Mouse (Mus musculus) Patski (cell line): ENCODE results near the gene Sema6c. TPM values are rescaled to one million over a fixed set of nuclear protein-coding genes. Genes with fewer than 3 reads are reported as not detected.
A peak's percentile ranks its signal among the peaks of the same experiment; 100 is the strongest.
"Not testable (repeated sequence)": the region's sequence is repeated elsewhere in the genome, so short reads cannot be mapped to it uniquely, and the experiment has no call there.

Experiments used
- ATAC-seq: fragments of 100-300 bp; one replicate; pipeline ENCODE4 v1.8.0; 2021
- CTCF ChIA-PET: fragments of 350-600 bp; sonication (Branson Sonifier 250); formaldehyde crosslinking; loops from one replicate; lab custom pipeline; 2022; ENCODE audit warnings: inconsistent platforms; lab: Charles Lee
- POLR2A ChIA-PET: fragments of 350-600 bp; sonication (Branson Sonifier 250); formaldehyde crosslinking; loops from one replicate; lab custom pipeline; 2022; ENCODE audit warnings: antibody characterized with exemption, inconsistent platforms; lab: Charles Lee
- DNase-seq: peaks from one replicate; pipeline ENCODE4 v3.0.0-alpha.2; 2011; ENCODE audit warnings: low read depth, low spot score
- H3K27me3 ChIP-seq: fragments of 371-371 bp; one replicate; pipeline ENCODE4 v1.5.1; 2021
- CTCF ChIP-seq: fragments of 100-300 bp; IDR thresholded peaks from one replicate; pipeline ENCODE4 v1.5.1; 2021
- in situ Hi-C: fragments of 300-500 bp; cut with MboI; formaldehyde crosslinking; loops from 3 replicates; pipeline ENCODE4 v1.11.1; 2018; ENCODE audit warnings: low pct_unique_long_range_greater_than_20kb, mixed read lengths
- polyA plus RNA-seq: library from polyadenylated mRNA; unstranded; gene quantifications from one replicate; pipeline ENCODE4 v1.2.3, GENCODE M21; 2021

Gene Sema6c
- polyA plus RNA-seq, 1 experiment from 2014 or later: 17.0 TPM

- DNase-seq: peak; percentile 74
- CTCF ChIA-PET: interaction anchor here (1.2 to 5.2 kb wide), 9 partner anchors 11 to 60 kb away, joined by 3 to 51 read pairs (median 8); partner anchors contain the start of genes Gabpb2, Sema6c and Tnfaip8l2
- no peak for TF ChIP-seq CTCF
- POLR2A ChIA-PET: interaction anchor here (1.3 to 1.9 kb wide), 3 partner anchors 29 to 40 kb away, joined by 3 to 5 read pairs (median 4); partner anchors contain the start of gene Sema6c
- in situ Hi-C loops: no loop called here
- ATAC-seq: peak; percentile 90
- H3K27me3 ChIP-seq: no peaks in the 10 kb centered on the region
These were observed 39.9 kb downstream of the Sema6c start for GRCm38 (mm10) chr3:95200132-95200531.

GRCm38 (mm10) chr3:95200562-95200961 is 40.3 kb downstream of the Sema6c start:
- DNase-seq (no peak), ATAC-seq (no peak)
- CTCF ChIA-PET: interaction anchor here (1.2 to 5.2 kb wide), 9 partner anchors 11 to 60 kb away, joined by 3 to 51 read pairs (median 8); partner anchors contain the start of genes Cdc42se1, Gabpb2, Sema6c and Tnfaip8l2
- no peak for TF ChIP-seq CTCF
- H3K27me3 ChIP-seq: no peaks in the 10 kb centered on the region
- in situ Hi-C loops: no loop called here
- POLR2A ChIA-PET: interaction anchor here (1.3 to 1.9 kb wide), 3 partner anchors 29 to 41 kb away, joined by 3 to 5 read pairs (median 4); partner anchors contain the start of gene Sema6c

DNA sequence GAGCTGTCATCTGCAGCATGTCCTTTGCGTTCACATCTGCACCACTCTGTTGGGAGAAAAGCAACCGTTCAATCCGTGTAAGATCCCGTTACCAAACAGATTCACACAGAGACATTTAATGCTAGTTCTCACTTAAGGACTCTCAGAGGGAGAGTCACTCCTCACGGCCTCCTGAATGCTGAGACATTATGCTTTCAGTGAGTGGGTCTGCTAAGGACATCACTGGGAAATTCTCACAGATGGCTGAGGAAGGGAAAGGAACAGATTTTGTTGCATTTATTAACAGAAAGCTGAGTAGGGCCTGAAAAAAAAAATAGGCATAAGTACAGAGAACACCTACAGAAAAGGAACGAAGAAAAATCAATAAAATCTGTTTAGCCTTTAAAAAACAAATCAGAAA is 43.6 kb downstream of the Sema6c start:
- in situ Hi-C loops: no loop called here
- ATAC-seq (no peak), DNase-seq (no peak)
- ChIA-PET CTCF (interaction anchor here (0.7 to 5.2 kb wide), 5 partner anchors 7 to 61 kb away, joined by 3 to 51 read pairs (median 4); partner anchors contain the start of gene Gabpb2), POLR2A (no interaction called here)
- no peak for TF ChIP-seq CTCF
- no peaks in the 10 kb centered on the region for H3K27me3 ChIP-seq

GRCm38 (mm10) chr3:95208286-95208685 is 48.0 kb downstream of the Sema6c start:
- TF ChIP-seq CTCF: no peak
- in situ Hi-C loops: no loop called here
- no peaks in the 10 kb centered on the region for H3K27me3 ChIP-seq
- ATAC-seq (no peak), DNase-seq (no peak)
- CTCF ChIA-PET: interaction anchor here (1.2 to 6.9 kb wide), 4 partner anchors 7 to 32 kb away, joined by 3 to 51 read pairs (median 8); no protein-coding TSS in a partner anchor
- POLR2A ChIA-PET: interaction anchor here (0.5 to 0.6 kb wide), 2 partner anchors 91 to 392 kb away, joined by 3 read pairs; no protein-coding TSS in a partner anchor

DNA sequence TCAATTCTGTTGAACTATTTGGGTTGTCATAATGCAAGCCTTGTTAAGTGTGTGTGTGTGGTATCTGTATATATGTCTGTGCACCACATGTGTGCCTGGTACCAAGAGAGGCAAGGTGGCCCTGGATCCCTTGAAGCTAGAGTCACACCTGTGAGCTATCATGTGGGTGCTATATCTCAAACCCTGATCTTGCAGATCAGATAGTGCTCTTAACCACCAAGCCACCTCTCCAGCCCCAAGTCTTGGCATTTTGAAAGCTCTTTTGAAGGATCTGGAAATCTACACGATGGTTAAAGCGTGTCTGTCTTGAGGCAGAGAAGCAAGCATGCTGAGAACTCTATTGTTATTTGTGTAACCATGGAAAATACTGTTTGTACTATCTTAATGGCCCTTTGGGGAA is 50.3 kb downstream of the Sema6c start:
- no peak for DNase-seq
- no peaks in the 10 kb centered on the region for H3K27me3 ChIP-seq
- CTCF ChIA-PET: interaction anchor here (0.9 to 6.9 kb wide), 9 partner anchors 8 to 85 kb away, joined by 3 to 51 read pairs (median 3); partner anchors contain the start of gene Tnfaip8l2
- no peak for ATAC-seq
- POLR2A ChIA-PET: interaction anchor here (0.6 to 1.5 kb wide), 3 partner anchors 9 to 116 kb away, joined by 3 to 4 read pairs (median 3); no protein-coding TSS in a partner anchor
- TF ChIP-seq CTCF: no peak
- in situ Hi-C loops: loop anchor here (5.0 kb wide), 1 partner anchor 68 kb away; the partner anchor contains the start of gene Tnfaip8l2

DNA sequence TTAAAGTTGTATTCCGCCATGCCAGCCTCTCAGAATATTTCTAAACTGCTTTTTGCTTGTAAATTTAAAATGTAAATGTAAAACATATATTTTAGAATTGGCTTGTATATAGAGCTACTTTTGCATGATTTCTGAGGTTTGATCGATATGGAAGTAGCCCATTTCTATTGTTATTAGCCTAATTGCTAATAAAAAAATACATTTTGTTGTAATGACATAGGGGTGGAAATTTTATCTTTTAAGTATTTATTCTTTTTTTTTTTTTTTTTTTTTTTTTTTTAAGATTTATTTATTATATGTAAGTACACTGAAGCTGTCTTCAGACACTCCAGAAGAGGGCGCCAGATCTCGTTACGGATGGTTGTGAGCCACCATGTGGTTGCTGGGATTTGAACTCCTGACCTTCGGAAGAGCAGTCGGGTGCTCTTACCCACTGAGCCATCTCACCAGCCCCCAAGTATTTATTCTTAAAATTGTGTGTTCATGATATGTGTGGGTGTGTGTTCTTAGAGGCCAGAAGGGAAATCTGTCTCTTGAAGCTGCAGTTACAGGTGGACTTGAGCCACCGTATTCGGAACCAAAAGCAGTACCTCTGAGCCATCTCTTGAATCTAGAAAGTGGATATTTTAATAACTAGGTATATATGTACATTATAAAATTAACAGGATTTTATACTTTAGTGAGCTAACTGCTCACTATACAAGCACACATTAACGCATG is 52.8 kb downstream of the Sema6c start:
- not testable (repeated sequence) for DNase-seq, H3K27me3 ChIP-seq, ATAC-seq
- in situ Hi-C loops: loop anchor here (5.0 kb wide), 1 partner anchor 71 kb away; the partner anchor contains the start of gene Tnfaip8l2
- TF ChIP-seq CTCF: peak; percentile 52
- ChIA-PET POLR2A (interaction anchor here (1.5 kb wide), 1 partner anchor 13 kb away, joined by 4 read pairs; no protein-coding TSS in a partner anchor), CTCF (interaction anchor here (0.7 to 6.9 kb wide), 10 partner anchors 12 to 77 kb away, joined by 3 to 51 read pairs (median 3); no protein-coding TSS in a partner anchor)

- DNase-seq (no peak), ATAC-seq (no peak)
- TF ChIP-seq CTCF: no peak
- in situ Hi-C loops: loop anchor here (5.0 kb wide), 1 partner anchor 71 kb away; the partner anchor contains the start of gene Tnfaip8l2
- ChIA-PET POLR2A (no interaction called here), CTCF (interaction anchor here (0.7 to 6.9 kb wide), 9 partner anchors 7 to 71 kb away, joined by 3 to 51 read pairs (median 3); no protein-coding TSS in a partner anchor)
- H3K27me3 ChIP-seq: no peaks in the 10 kb centered on the region
These were observed 53.3 kb downstream of the Sema6c start for GRCm38 (mm10) chr3:95213609-95213975.

- POLR2A ChIA-PET: interaction anchor here (0.9 to 4.7 kb wide), 5 partner anchors 9 to 52 kb away, joined by 3 to 39 read pairs (median 4); partner anchors contain the start of genes Cdc42se1 and Mllt11
- CTCF ChIA-PET: interaction anchor here (0.7 to 3.9 kb wide), 15 partner anchors 8 to 77 kb away, joined by 3 to 11 read pairs (median 4); partner anchors contain the start of gene Tnfaip8l2
- ATAC-seq (no peak), DNase-seq (no peak)
- TF ChIP-seq CTCF: no peak
- in situ Hi-C loops: no loop called here
- no peaks in the 10 kb centered on the region for H3K27me3 ChIP-seq
These were observed 56.5 kb downstream of the Sema6c start for GRCm38 (mm10) chr3:95216655-95217254.

DNA sequence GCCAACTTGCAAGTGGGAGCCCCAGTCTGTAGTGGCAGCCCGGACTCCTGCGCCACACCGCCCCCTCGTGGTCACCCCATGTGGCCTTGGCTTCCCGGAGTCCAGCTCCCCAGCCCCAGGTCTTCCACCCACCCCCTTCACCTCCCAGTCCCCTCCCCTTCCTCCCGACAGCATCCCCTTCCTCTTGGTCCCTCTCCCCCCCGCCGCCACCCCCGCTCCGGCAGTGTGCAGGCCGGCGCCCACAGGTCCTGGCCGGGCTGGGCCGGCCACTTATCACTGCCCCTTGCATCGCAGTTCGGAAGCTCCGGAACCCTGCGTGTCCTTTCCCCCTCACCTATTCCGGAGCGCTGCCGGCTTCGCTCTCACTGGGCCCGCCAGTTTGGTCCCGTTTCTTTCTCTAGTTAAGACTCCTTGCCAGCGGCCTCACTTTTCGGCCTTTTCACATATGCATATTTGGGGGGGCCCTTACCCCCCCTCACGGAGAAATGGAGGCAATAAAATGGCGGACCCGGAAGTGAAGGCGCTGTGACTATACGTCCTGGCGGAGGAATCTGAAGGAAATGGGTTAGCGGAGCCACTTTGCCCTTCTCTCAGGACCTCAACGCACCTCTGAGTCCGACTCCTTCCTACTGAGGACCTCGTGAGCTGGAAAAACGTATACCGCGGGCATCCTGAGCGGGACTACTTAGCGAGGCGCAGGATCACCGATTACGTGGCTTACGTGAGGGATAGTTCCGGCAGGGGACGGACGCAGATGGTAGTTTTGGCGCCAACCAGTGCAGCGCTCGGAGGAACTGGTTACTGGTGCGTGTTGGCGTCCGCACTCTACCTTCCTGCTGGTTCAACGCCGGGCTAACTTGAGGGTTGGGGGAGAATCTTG is 57.2 kb downstream of the Sema6c start, which contains the start of gene Gabpb2:
Gabpb2 (minus strand) TSS at position 662 of the 880 bp plus-strand sequence.
- ChIA-PET POLR2A (interaction anchor here (0.9 to 4.7 kb wide), 5 partner anchors 8 to 53 kb away, joined by 3 to 39 read pairs (median 4); partner anchors contain the start of genes Cdc42se1 and Mllt11), CTCF (interaction anchor here (0.7 to 3.9 kb wide), 18 partner anchors 8 to 164 kb away, joined by 3 to 12 read pairs (median 4); partner anchors contain the start of genes Cdc42se1 and Tnfaip8l2)
- peak; percentile 99 for TF ChIP-seq CTCF
- no peaks in the 10 kb centered on the region for H3K27me3 ChIP-seq
- in situ Hi-C loops: no loop called here
- peak; percentile 91 for DNase-seq
- peak; percentile 85 for ATAC-seq
